Mouse (Mus musculus): ENCODE measurements at regions not wholly inside any gene's neighbourhood (a gene's known extent, or its start where the extent isn't known, plus 50 kb on each side); places are given as distances from the start of the nearest gene placed in this dataset.
"Not testable (repeated sequence)": the region's sequence is repeated elsewhere in the genome, so short reads cannot be mapped to it uniquely, and the experiment has no call there.

GRCm38 (mm10) chr5:81983351-81983750 is 963.4 kb downstream of the Adgrl3 start:
- Histone ChIP-seq H3K9ac (ENCODE audit: low read length) (no peak overlapping the region), H3K4me3 (replicated peaks; ENCODE audit: low read length) (no peak overlapping the region), H3K36me3 (ENCODE audit: control insufficient read depth, insufficient read depth, low read length) (no peaks in the 10 kb centered on the region), H3K9me3 (replicated peaks; ENCODE audit: control insufficient read depth, low read length) (no peaks in the 10 kb centered on the region), H3K27me3 (ENCODE audit: control insufficient read depth, insufficient read depth, low read length) (no peaks in the 10 kb centered on the region), H3K27ac (ENCODE audit: low read length) (no peak overlapping the region), H3K4me1 (ENCODE audit: control insufficient read depth, insufficient read depth, low read length) (0 out of 2 replicates have a peak, but pooled peaks cover 4% of the 10 kb centered on the region), H3K4me2 (ENCODE audit: low read depth, low read length) (no peak overlapping the region)
- no peak for ATAC-seq (ENCODE audit: insufficient read depth, low FRiP score)
- WGBS, result 68% methylated on average over 4 of the region's 4 CpGs

- ATAC-seq (ENCODE audit: insufficient read depth, low FRiP score), result peak; percentile 62; the same call in 1 of the 2 replicates
- Histone ChIP-seq H3K27ac (ENCODE audit: low read length) (no peak overlapping the region), H3K9ac (ENCODE audit: low read length) (no peak overlapping the region), H3K4me1 (ENCODE audit: control insufficient read depth, insufficient read depth, low read length) (0 out of 2 replicates have a peak, but pooled peaks cover 4% of the 10 kb centered on the region), H3K4me2 (ENCODE audit: low read depth, low read length) (no peak overlapping the region), H3K27me3 (ENCODE audit: control insufficient read depth, insufficient read depth, low read length) (no peaks in the 10 kb centered on the region), H3K4me3 (replicated peaks; ENCODE audit: low read length) (no peak overlapping the region), H3K9me3 (replicated peaks; ENCODE audit: control insufficient read depth, low read length) (no peaks in the 10 kb centered on the region), H3K36me3 (ENCODE audit: control insufficient read depth, insufficient read depth, low read length) (no peaks in the 10 kb centered on the region)
- WGBS, result 48% methylated on average over 6 of the region's 6 CpGs
Measured at GRCm38 (mm10) chr5:81988069-81988468, 968.1 kb downstream of the Adgrl3 start.

GRCm38 (mm10) chr5:82007955-82008354 is 988.0 kb downstream of the Adgrl3 start:
- H3K36me3 ChIP-seq (ENCODE audit: control insufficient read depth, insufficient read depth, low read length), result no peaks in the 10 kb centered on the region
- H3K4me1 ChIP-seq (ENCODE audit: control insufficient read depth, insufficient read depth, low read length), result no peaks in the 10 kb centered on the region
- no peak overlapping the region for H3K4me3 ChIP-seq (replicated peaks; ENCODE audit: low read length)
- H3K9ac ChIP-seq (ENCODE audit: low read length), result no peak overlapping the region
- WGBS, result 89% methylated on average over 2 of the region's 2 CpGs
- H3K4me2 ChIP-seq (ENCODE audit: low read depth, low read length), result no peak overlapping the region
- no peak for ATAC-seq (ENCODE audit: insufficient read depth, low FRiP score)
- no peaks in the 10 kb centered on the region for H3K27me3 ChIP-seq (ENCODE audit: control insufficient read depth, insufficient read depth, low read length)
- H3K27ac ChIP-seq (ENCODE audit: low read length), result no peak overlapping the region
- H3K9me3 ChIP-seq (replicated peaks; ENCODE audit: control insufficient read depth, low read length), result no peaks in the 10 kb centered on the region

- Histone ChIP-seq H3K9me3 (replicated peaks; ENCODE audit: control insufficient read depth, low read length) (no peaks in the 10 kb centered on the region), H3K4me1 (ENCODE audit: control insufficient read depth, insufficient read depth, low read length) (no peaks in the 10 kb centered on the region), H3K36me3 (ENCODE audit: control insufficient read depth, insufficient read depth, low read length) (no peaks in the 10 kb centered on the region), H3K9ac (ENCODE audit: low read length) (no peak overlapping the region), H3K4me2 (ENCODE audit: low read depth, low read length) (no peak overlapping the region), H3K4me3 (replicated peaks; ENCODE audit: low read length) (no peak overlapping the region), H3K27ac (ENCODE audit: low read length) (no peak overlapping the region), H3K27me3 (ENCODE audit: control insufficient read depth, insufficient read depth, low read length) (no peaks in the 10 kb centered on the region)
- WGBS, result 56% methylated on average over 4 of the region's 4 CpGs
- no peak for ATAC-seq (ENCODE audit: insufficient read depth, low FRiP score)
Measured at GRCm38 (mm10) chr5:82024126-82024525, 1004.2 kb downstream of the Adgrl3 start.

GRCm38 (mm10) chr5:82034776-82035175 is 1014.8 kb downstream of the Adgrl3 start:
- no peaks in the 10 kb centered on the region for H3K9me3 ChIP-seq (replicated peaks; ENCODE audit: control insufficient read depth, low read length)
- no peak overlapping the region for H3K4me3 ChIP-seq (replicated peaks; ENCODE audit: low read length)
- 82% methylated on average over 7 of the region's 7 CpGs for WGBS
- no peak for ATAC-seq (ENCODE audit: insufficient read depth, low FRiP score)
- no peaks in the 10 kb centered on the region for H3K27me3 ChIP-seq (ENCODE audit: control insufficient read depth, insufficient read depth, low read length)
- no peaks in the 10 kb centered on the region for H3K36me3 ChIP-seq (ENCODE audit: control insufficient read depth, insufficient read depth, low read length)
- H3K27ac ChIP-seq (ENCODE audit: low read length), result no peak overlapping the region
- H3K9ac ChIP-seq (ENCODE audit: low read length), result no peak overlapping the region
- no peaks in the 10 kb centered on the region for H3K4me1 ChIP-seq (ENCODE audit: control insufficient read depth, insufficient read depth, low read length)
- no peak overlapping the region for H3K4me2 ChIP-seq (ENCODE audit: low read depth, low read length)

- Histone ChIP-seq H3K4me3 (replicated peaks; ENCODE audit: low read length) (no peak overlapping the region), H3K4me1 (ENCODE audit: control insufficient read depth, insufficient read depth, low read length) (no peaks in the 10 kb centered on the region), H3K27ac (ENCODE audit: low read length) (no peak overlapping the region), H3K9ac (ENCODE audit: low read length) (no peak overlapping the region), H3K9me3 (replicated peaks; ENCODE audit: control insufficient read depth, low read length) (no peaks in the 10 kb centered on the region), H3K27me3 (ENCODE audit: control insufficient read depth, insufficient read depth, low read length) (no peaks in the 10 kb centered on the region), H3K36me3 (ENCODE audit: control insufficient read depth, insufficient read depth, low read length) (no peaks in the 10 kb centered on the region), H3K4me2 (ENCODE audit: low read depth, low read length) (no peak overlapping the region)
- no peak for ATAC-seq (ENCODE audit: insufficient read depth, low FRiP score)
- WGBS, result 58% methylated on average over 2 of the region's 2 CpGs
Measured at GRCm38 (mm10) chr5:82046106-82046505, 1026.2 kb downstream of the Adgrl3 start.

- Histone ChIP-seq H3K9me3 (replicated peaks; ENCODE audit: control insufficient read depth, low read length) (0 out of 2 replicates have a peak, but pooled peaks cover 6% of the 10 kb centered on the region), H3K4me1 (ENCODE audit: control insufficient read depth, insufficient read depth, low read length) (no peaks in the 10 kb centered on the region), H3K27ac (ENCODE audit: low read length) (no peak overlapping the region), H3K4me3 (replicated peaks; ENCODE audit: low read length) (no peak overlapping the region), H3K9ac (ENCODE audit: low read length) (no peak overlapping the region), H3K36me3 (ENCODE audit: control insufficient read depth, insufficient read depth, low read length) (no peaks in the 10 kb centered on the region), H3K27me3 (ENCODE audit: control insufficient read depth, insufficient read depth, low read length) (no peaks in the 10 kb centered on the region), H3K4me2 (ENCODE audit: low read depth, low read length) (no peak overlapping the region)
- ATAC-seq (ENCODE audit: insufficient read depth, low FRiP score), result no peak
- 82% methylated on average over 2 of the region's 2 CpGs for WGBS
Measured at GRCm38 (mm10) chr5:82059108-82059838, 1039.3 kb downstream of the Adgrl3 start.

GRCm38 (mm10) chr5:82060679-82061078 is 1040.7 kb downstream of the Adgrl3 start:
- Histone ChIP-seq H3K27me3 (ENCODE audit: control insufficient read depth, insufficient read depth, low read length) (no peaks in the 10 kb centered on the region), H3K9me3 (replicated peaks; ENCODE audit: control insufficient read depth, low read length) (0 out of 2 replicates have a peak, but pooled peaks cover 6% of the 10 kb centered on the region), H3K9ac (ENCODE audit: low read length) (no peak overlapping the region), H3K4me3 (replicated peaks; ENCODE audit: low read length) (no peak overlapping the region), H3K4me1 (ENCODE audit: control insufficient read depth, insufficient read depth, low read length) (no peaks in the 10 kb centered on the region), H3K27ac (ENCODE audit: low read length) (no peak overlapping the region), H3K4me2 (ENCODE audit: low read depth, low read length) (no peak overlapping the region), H3K36me3 (ENCODE audit: control insufficient read depth, insufficient read depth, low read length) (no peaks in the 10 kb centered on the region)
- 59% methylated on average over 1 of the region's 1 CpGs for WGBS
- ATAC-seq (ENCODE audit: insufficient read depth, low FRiP score), result no peak

- H3K4me1 ChIP-seq (ENCODE audit: control insufficient read depth, insufficient read depth, low read length); H3K4me3 ChIP-seq (replicated peaks; ENCODE audit: low read length); ATAC-seq (ENCODE audit: insufficient read depth, low FRiP score); H3K36me3 ChIP-seq (ENCODE audit: control insufficient read depth, insufficient read depth, low read length); H3K9ac ChIP-seq (ENCODE audit: low read length); H3K4me2 ChIP-seq (ENCODE audit: low read depth, low read length); H3K27ac ChIP-seq (ENCODE audit: low read length); H3K27me3 ChIP-seq (ENCODE audit: control insufficient read depth, insufficient read depth, low read length); H3K9me3 ChIP-seq (replicated peaks; ENCODE audit: control insufficient read depth, low read length): not testable (repeated sequence)
- WGBS, result 88% methylated on average over 13 of the region's 13 CpGs
Measured at GRCm38 (mm10) chr5:82069221-82069620, 1049.3 kb downstream of the Adgrl3 start.
